Mouse (Mus musculus) olfactory bulb, adult 2 months (tissue): ENCODE measurements around the gene Tmem72. TPM values are rescaled to one million over a fixed set of nuclear protein-coding genes. Genes with fewer than 3 reads are reported as not detected.

Source experiments
- H3K27ac ChIP-seq: fragments of 200-500 bp; 2 replicates; pipeline ENCODE4 v1.5.1; 2012; ENCODE audit warnings: low read depth, low read length; ENCODE audit not compliant: insufficient read depth
- H3K4me1 ChIP-seq: fragments of 200-500 bp; 2 replicates; pipeline ENCODE4 v1.6.1; 2012; ENCODE audit warnings: low read length; ENCODE audit not compliant: control insufficient read depth, insufficient read depth
- H3K4me3 ChIP-seq: fragments of 200-500 bp; 2 replicates; pipeline ENCODE4 v1.5.1; 2012; ENCODE audit warnings: mild to moderate bottlenecking, low read depth, low read length, moderate library complexity; ENCODE audit not compliant: insufficient read depth
- CTCF ChIP-seq: fragments of 200-500 bp; IDR thresholded peaks from 2 replicates; pipeline ENCODE4 v1.5.1; 2012; ENCODE audit warnings: low read depth, mild to moderate bottlenecking, low read length, moderate library complexity; ENCODE audit not compliant: insufficient read depth
- POLR2A ChIP-seq: fragments of 200-500 bp; IDR thresholded peaks from 2 replicates; pipeline ENCODE4 v1.6.1; 2012; ENCODE audit warnings: mild to moderate bottlenecking, low read depth, low read length, moderate library complexity; ENCODE audit not compliant: insufficient read depth
- WGBS: fragments of 180-500 bp; shearing (Covaris S2); methylation state at CpG from one replicate; pipeline ENCODE4 v1.1.7; 2018; 5-methylcytosine and 5-hydroxymethylcytosine counted together
- polyA plus RNA-seq: library from polyadenylated mRNA; stranded (reverse); fragments of >200 nt; gene quantifications from 2 replicates; pipeline ENCODE4 v1.2.4, GENCODE M21; 2012; ENCODE audit warnings: low replicate concordance; ENCODE audit not compliant: missing spikeins, insufficient read depth, insufficient read length

Tmem72 gene
- polyA plus RNA-seq, 1 experiment: not detected

DNA sequence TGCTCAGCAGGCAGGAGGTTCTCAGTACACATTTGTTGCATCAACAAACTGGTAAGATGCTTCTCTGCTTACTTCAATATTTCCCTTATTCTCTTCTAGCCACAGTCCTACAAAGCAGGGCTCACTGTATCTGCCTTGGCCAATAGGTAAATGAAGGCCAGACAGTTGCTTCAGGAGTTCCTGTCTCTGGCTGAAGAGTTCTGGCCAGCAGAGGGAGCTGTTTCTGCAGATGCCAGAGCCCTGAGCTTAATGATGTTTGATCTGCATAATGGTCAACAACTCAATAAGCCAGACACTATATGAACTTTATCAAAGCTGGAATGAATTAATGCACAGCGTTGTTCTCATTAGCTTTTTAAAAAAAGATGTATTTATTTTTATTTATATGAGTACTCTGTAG is 84.6 kb downstream of the Tmem72 start:
- H3K4me1 ChIP-seq: no peaks in the 10 kb centered on the region; the same call in 1 of the 2 replicates
- H3K27ac ChIP-seq: no peak overlapping the region
- 58% methylated on average over 1 of the region's 1 CpGs for WGBS
- no peak overlapping the region for H3K4me3 ChIP-seq
- TF ChIP-seq CTCF: no peak
- no peak for TF ChIP-seq POLR2A

- 92% methylated on average over 10 of the region's 10 CpGs for WGBS
- TF ChIP-seq CTCF: no peak
- no peak for TF ChIP-seq POLR2A
- Histone ChIP-seq H3K4me3 (no peak overlapping the region), H3K27ac (no peak overlapping the region), H3K4me1 (no peaks in the 10 kb centered on the region)
These were observed 86.9 kb downstream of the Tmem72 start for GRCm38 (mm10) chr6:116629766-116630165.

Other genes starting within 250 kb of the Tmem72 start
- gene Olfr211, start 227.8 kb downstream of the Tmem72 start, polyA plus RNA-seq: not detected in 2 replicates
- gene Olfr212, start 210.4 kb downstream of the Tmem72 start, polyA plus RNA-seq: not detected in 2 replicates
- not detected in 2 replicates for gene Olfr213, start 178.5 kb downstream of the Tmem72 start, polyA plus RNA-seq
- not detected in 2 replicates for gene Gm5580, start 165.8 kb downstream of the Tmem72 start, polyA plus RNA-seq
- gene Olfr214, start 162.7 kb downstream of the Tmem72 start, polyA plus RNA-seq: not detected in 2 replicates
- gene Olfr215, start 132.7 kb downstream of the Tmem72 start, polyA plus RNA-seq: not detected in 2 replicates
- gene Zfp422, start 87.9 kb downstream of the Tmem72 start, polyA plus RNA-seq: not detected in 2 replicates
- gene Depp1, start 66.3 kb downstream of the Tmem72 start, polyA plus RNA-seq: not detected in 2 replicates
- not detected in 2 replicates for gene Rassf4, start 43.0 kb downstream of the Tmem72 start, polyA plus RNA-seq